Mouse (Mus musculus): ENCODE results near the gene Prg2. TPM values are rescaled to one million over a fixed set of nuclear protein-coding genes. Genes with fewer than 3 reads are reported as not detected.
A peak's percentile ranks its signal among the peaks of the same experiment; 100 is the strongest.

The Prg2 gene
- polyA plus RNA-seq, 1 experiment from 2014 or later: not detected

DNA sequence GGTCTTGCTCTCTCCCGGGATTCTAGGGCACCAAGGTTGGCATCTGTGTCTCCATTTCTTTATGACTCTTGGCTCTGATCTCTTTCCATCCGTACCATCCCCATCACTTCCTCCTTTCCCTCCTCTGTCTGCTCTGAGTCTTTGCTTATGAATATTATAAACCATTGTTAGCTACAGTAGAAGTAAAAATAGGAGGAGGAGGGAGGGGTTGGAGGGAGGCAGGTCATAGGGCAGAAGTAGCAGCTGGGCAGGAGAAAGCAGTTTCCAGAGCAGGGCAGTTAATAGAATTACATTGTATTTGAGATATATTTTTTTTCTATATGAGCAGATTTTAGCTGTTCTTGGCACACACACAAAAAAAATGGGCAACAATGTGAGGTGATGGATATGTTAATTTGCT lies 31.5 kb upstream of the Prg2 start:
- Histone ChIP-seq H3K9me3 (ENCODE audit: control insufficient read depth, low read length) (no peaks in the 10 kb centered on the region), H3K4me2 (ENCODE audit: low read length) (no peak overlapping the region), H3K36me3 (ENCODE audit: control insufficient read depth, insufficient read depth, low read length) (peaks cover 92% of the 10 kb centered on the region), H3K27ac (replicated peaks in 1 of 2; ENCODE audit: control insufficient read depth in 1 of 2, insufficient read depth in 1 of 2, low read depth in 2 of 2, low read length in 2 of 2) (no peak overlapping the region), H3K4me1 (ENCODE audit: control insufficient read depth in 2 of 2, insufficient read depth in 2 of 2, low read length in 2 of 2) (no peaks in the 10 kb centered on the region), H3K9ac (ENCODE audit: low read length) (no peak overlapping the region), H3K27me3 (ENCODE audit: control insufficient read depth, insufficient read depth, low read length) (no peaks in the 10 kb centered on the region), H3K4me3 (ENCODE audit: control insufficient read depth in 1 of 2, insufficient read depth in 1 of 2, low read depth in 1 of 2, low read length in 2 of 2) (no peak overlapping the region)
- WGBS: 82% methylated on average over 2 of the region's 2 CpGs
- no peak for ATAC-seq (ENCODE audit: insufficient number of reproducible peaks, insufficient read depth, low FRiP score, low read depth)

GRCm38 (mm10) chr2:84951027-84951426 lies 29.2 kb upstream of the Prg2 start:
- no peak overlapping the region for H3K9ac ChIP-seq (ENCODE audit: low read length)
- peaks cover 92% of the 10 kb centered on the region for H3K36me3 ChIP-seq (ENCODE audit: control insufficient read depth, insufficient read depth, low read length)
- no peak overlapping the region for H3K4me3 ChIP-seq (ENCODE audit: control insufficient read depth in 1 of 2, insufficient read depth in 1 of 2, low read depth in 1 of 2, low read length in 2 of 2)
- no peaks in the 10 kb centered on the region for H3K27me3 ChIP-seq (ENCODE audit: control insufficient read depth, insufficient read depth, low read length)
- no peak overlapping the region for H3K4me2 ChIP-seq (ENCODE audit: low read length)
- H3K9me3 ChIP-seq (ENCODE audit: control insufficient read depth, low read length): no peaks in the 10 kb centered on the region
- WGBS: 71% methylated on average over 8 of the region's 8 CpGs
- H3K27ac ChIP-seq (replicated peaks in 1 of 2; ENCODE audit: control insufficient read depth in 1 of 2, insufficient read depth in 1 of 2, low read depth in 2 of 2, low read length in 2 of 2): no peak overlapping the region
- no peaks in the 10 kb centered on the region for H3K4me1 ChIP-seq (ENCODE audit: control insufficient read depth in 2 of 2, insufficient read depth in 2 of 2, low read length in 2 of 2)
- ATAC-seq (ENCODE audit: insufficient number of reproducible peaks, insufficient read depth, low FRiP score, low read depth): no peak

DNA sequence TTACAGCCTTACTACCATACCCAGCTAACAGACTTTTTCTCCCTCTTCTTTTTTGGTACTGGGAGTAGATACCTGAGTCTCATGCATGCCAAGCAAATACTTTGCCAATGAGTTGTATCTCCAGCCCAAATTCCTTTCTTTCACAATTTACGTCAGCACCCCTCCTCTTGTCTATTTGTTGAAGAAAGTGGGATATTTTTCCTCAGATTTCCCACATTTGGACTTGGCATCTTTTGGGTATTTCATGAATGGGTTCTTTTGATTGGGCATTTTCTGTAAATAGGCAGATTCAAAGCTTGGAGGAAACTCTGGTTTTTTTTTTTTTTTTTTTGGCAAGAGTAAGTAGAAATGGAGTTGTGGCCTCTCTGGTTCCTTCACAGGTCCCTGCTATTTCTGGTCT lies 28.0 kb upstream of the Prg2 start:
- Histone ChIP-seq H3K4me2 (ENCODE audit: low read length) (no peak overlapping the region), H3K27ac (replicated peaks in 1 of 2; ENCODE audit: control insufficient read depth in 1 of 2, insufficient read depth in 1 of 2, low read depth in 2 of 2, low read length in 2 of 2) (no peak overlapping the region), H3K27me3 (ENCODE audit: control insufficient read depth, insufficient read depth, low read length) (no peaks in the 10 kb centered on the region), H3K9me3 (ENCODE audit: control insufficient read depth, low read length) (no peaks in the 10 kb centered on the region), H3K4me1 (ENCODE audit: control insufficient read depth in 2 of 2, insufficient read depth in 2 of 2, low read length in 2 of 2) (no peaks in the 10 kb centered on the region), H3K4me3 (ENCODE audit: control insufficient read depth in 1 of 2, insufficient read depth in 1 of 2, low read depth in 1 of 2, low read length in 2 of 2) (no peak overlapping the region), H3K9ac (ENCODE audit: low read length) (no peak overlapping the region), H3K36me3 (ENCODE audit: control insufficient read depth, insufficient read depth, low read length) (peaks cover 89% of the 10 kb centered on the region)
- no peak for ATAC-seq (ENCODE audit: insufficient number of reproducible peaks, insufficient read depth, low FRiP score, low read depth)
- WGBS: 85% methylated on average over 1 of the region's 1 CpGs

GRCm38 (mm10) chr2:84952693-84953092 lies 27.6 kb upstream of the Prg2 start:
- H3K4me1 ChIP-seq (ENCODE audit: control insufficient read depth in 2 of 2, insufficient read depth in 2 of 2, low read length in 2 of 2): no peaks in the 10 kb centered on the region
- H3K27ac ChIP-seq (replicated peaks in 1 of 2; ENCODE audit: control insufficient read depth in 1 of 2, insufficient read depth in 1 of 2, low read depth in 2 of 2, low read length in 2 of 2): no peak overlapping the region
- H3K27me3 ChIP-seq (ENCODE audit: control insufficient read depth, insufficient read depth, low read length): no peaks in the 10 kb centered on the region
- H3K36me3 ChIP-seq (ENCODE audit: control insufficient read depth, insufficient read depth, low read length): peaks cover 89% of the 10 kb centered on the region
- H3K4me3 ChIP-seq (ENCODE audit: control insufficient read depth in 1 of 2, insufficient read depth in 1 of 2, low read depth in 1 of 2, low read length in 2 of 2): no peak overlapping the region
- 83% methylated on average over 4 of the region's 4 CpGs for WGBS
- ATAC-seq (ENCODE audit: insufficient number of reproducible peaks, insufficient read depth, low FRiP score, low read depth): no peak
- no peak overlapping the region for H3K9ac ChIP-seq (ENCODE audit: low read length)
- no peaks in the 10 kb centered on the region for H3K9me3 ChIP-seq (ENCODE audit: control insufficient read depth, low read length)
- H3K4me2 ChIP-seq (ENCODE audit: low read length): no peak overlapping the region

GRCm38 (mm10) chr2:84955435-84955834 lies 24.8 kb upstream of the Prg2 start:
- WGBS: 86% methylated on average over 9 of the region's 9 CpGs

GRCm38 (mm10) chr2:84956274-84956673 lies 24.0 kb upstream of the Prg2 start:
- H3K27ac ChIP-seq (replicated peaks in 1 of 2; ENCODE audit: control insufficient read depth in 1 of 2, insufficient read depth in 1 of 2, low read depth in 2 of 2, low read length in 2 of 2): no peak overlapping the region
- H3K4me3 ChIP-seq (ENCODE audit: control insufficient read depth in 1 of 2, insufficient read depth in 1 of 2, low read depth in 1 of 2, low read length in 2 of 2): no peak overlapping the region
- H3K27me3 ChIP-seq (ENCODE audit: control insufficient read depth, insufficient read depth, low read length): no peaks in the 10 kb centered on the region
- H3K4me2 ChIP-seq (ENCODE audit: low read length): no peak overlapping the region
- ATAC-seq (ENCODE audit: insufficient number of reproducible peaks, insufficient read depth, low FRiP score, low read depth): no peak; the same call in 1 of the 2 replicates
- 49% methylated on average over 5 of the region's 5 CpGs for WGBS
- H3K4me1 ChIP-seq (ENCODE audit: control insufficient read depth in 2 of 2, insufficient read depth in 2 of 2, low read length in 2 of 2): no peaks in the 10 kb centered on the region
- H3K9me3 ChIP-seq (ENCODE audit: control insufficient read depth, low read length): no peaks in the 10 kb centered on the region
- no peak overlapping the region for H3K9ac ChIP-seq (ENCODE audit: low read length)
- peaks cover 64% of the 10 kb centered on the region for H3K36me3 ChIP-seq (ENCODE audit: control insufficient read depth, insufficient read depth, low read length)

More at GRCm38 (mm10) chr2:84955435-84955834, 24.8 kb upstream of the Prg2 start:
- no peak for ATAC-seq (ENCODE audit: insufficient number of reproducible peaks, insufficient read depth, low FRiP score, low read depth)
- Histone ChIP-seq H3K36me3 (ENCODE audit: control insufficient read depth, insufficient read depth, low read length) (peaks cover 72% of the 10 kb centered on the region), H3K27ac (replicated peaks in 1 of 2; ENCODE audit: control insufficient read depth in 1 of 2, insufficient read depth in 1 of 2, low read depth in 2 of 2, low read length in 2 of 2) (no peak overlapping the region), H3K9ac (ENCODE audit: low read length) (no peak overlapping the region), H3K4me3 (ENCODE audit: control insufficient read depth in 1 of 2, insufficient read depth in 1 of 2, low read depth in 1 of 2, low read length in 2 of 2) (no peak overlapping the region), H3K9me3 (ENCODE audit: control insufficient read depth, low read length) (no peaks in the 10 kb centered on the region), H3K4me2 (ENCODE audit: low read length) (no peak overlapping the region), H3K4me1 (ENCODE audit: control insufficient read depth in 2 of 2, insufficient read depth in 2 of 2, low read length in 2 of 2) (no peaks in the 10 kb centered on the region), H3K27me3 (ENCODE audit: control insufficient read depth, insufficient read depth, low read length) (no peaks in the 10 kb centered on the region)

GRCm38 (mm10) chr2:84958588-84959264 lies 21.5 kb upstream of the Prg2 start:
- no peaks in the 10 kb centered on the region for H3K27me3 ChIP-seq (ENCODE audit: control insufficient read depth, insufficient read depth, low read length)
- no peak overlapping the region for H3K4me3 ChIP-seq (ENCODE audit: control insufficient read depth in 1 of 2, insufficient read depth in 1 of 2, low read depth in 1 of 2, low read length in 2 of 2)
- H3K4me1 ChIP-seq (ENCODE audit: control insufficient read depth in 2 of 2, insufficient read depth in 2 of 2, low read length in 2 of 2): no peaks in the 10 kb centered on the region
- WGBS: 78% methylated on average over 11 of the region's 11 CpGs
- peaks cover 42% of the 10 kb centered on the region for H3K36me3 ChIP-seq (ENCODE audit: control insufficient read depth, insufficient read depth, low read length)
- no peak overlapping the region for H3K9ac ChIP-seq (ENCODE audit: low read length)
- no peak for ATAC-seq (ENCODE audit: insufficient number of reproducible peaks, insufficient read depth, low FRiP score, low read depth)
- no peak overlapping the region for H3K4me2 ChIP-seq (ENCODE audit: low read length)
- H3K9me3 ChIP-seq (ENCODE audit: control insufficient read depth, low read length): no peaks in the 10 kb centered on the region
- no peak overlapping the region for H3K27ac ChIP-seq (replicated peaks in 1 of 2; ENCODE audit: control insufficient read depth in 1 of 2, insufficient read depth in 1 of 2, low read depth in 2 of 2, low read length in 2 of 2)

DNA sequence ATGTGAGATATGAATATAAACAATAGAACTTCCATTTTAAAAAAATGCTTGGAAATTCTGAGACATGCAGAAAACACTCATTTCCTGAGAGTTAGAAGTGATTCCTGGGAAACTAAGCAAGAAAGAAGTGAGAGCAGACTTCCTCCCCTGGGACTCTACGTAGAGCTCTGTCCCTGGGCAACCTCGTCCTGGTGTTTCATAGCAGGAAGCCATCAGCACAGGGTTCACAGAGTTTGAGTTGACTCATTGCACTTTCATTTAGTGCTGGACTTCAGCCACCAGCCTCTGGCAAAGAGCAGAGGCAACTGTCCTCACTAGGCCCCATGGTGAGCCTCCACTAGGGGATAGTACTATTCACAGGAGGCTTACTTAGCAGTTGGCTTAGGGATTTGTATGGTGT lies 19.0 kb upstream of the Prg2 start:
- H3K36me3 ChIP-seq (ENCODE audit: control insufficient read depth, insufficient read depth, low read length): peaks cover 24% of the 10 kb centered on the region
- no peak overlapping the region for H3K4me2 ChIP-seq (ENCODE audit: low read length)
- H3K9me3 ChIP-seq (ENCODE audit: control insufficient read depth, low read length): no peaks in the 10 kb centered on the region
- ATAC-seq (ENCODE audit: insufficient number of reproducible peaks, insufficient read depth, low FRiP score, low read depth): peak; percentile 65
- H3K9ac ChIP-seq (ENCODE audit: low read length): no peak overlapping the region
- no peaks in the 10 kb centered on the region for H3K4me1 ChIP-seq (ENCODE audit: control insufficient read depth in 2 of 2, insufficient read depth in 2 of 2, low read length in 2 of 2)
- WGBS: 48% methylated on average over 2 of the region's 2 CpGs
- no peak overlapping the region for H3K27ac ChIP-seq (replicated peaks in 1 of 2; ENCODE audit: control insufficient read depth in 1 of 2, insufficient read depth in 1 of 2, low read depth in 2 of 2, low read length in 2 of 2)
- H3K27me3 ChIP-seq (ENCODE audit: control insufficient read depth, insufficient read depth, low read length): no peaks in the 10 kb centered on the region
- no peak overlapping the region for H3K4me3 ChIP-seq (ENCODE audit: control insufficient read depth in 1 of 2, insufficient read depth in 1 of 2, low read depth in 1 of 2, low read length in 2 of 2)
